Mouse (Mus musculus) urinary bladder, postnatal 14 days (tissue): ENCODE measurements around the gene Txnrd3.

ENCODE experiments used
- DNase-seq: peaks from one replicate; pipeline ENCODE4 v3.0.0; 2021; ENCODE audit warnings: low spot score

Txnrd3 gene

GRCm38 (mm10) chr6:89643798-89644270 is at the start of gene Txnrd3:
Gene Txnrd3 (plus strand): TSS chr6:89643988.
- peak; percentile 95 for DNase-seq

GRCm38 (mm10) chr6:89595018-89595776 is 48.6 kb upstream of the Txnrd3 start, which contains the start of gene Chchd6:
Gene Chchd6 (minus strand): TSS chr6:89595652.
- peak; percentile 95 for DNase-seq

- no peak for DNase-seq
These were observed 48.0 kb upstream of the Txnrd3 start for GRCm38 (mm10) chr6:89595777-89596146.

GRCm38 (mm10) chr6:89596510-89596909 is 47.3 kb upstream of the Txnrd3 start:
- DNase-seq: no peak

- no peak for DNase-seq
These were observed 37.7 kb upstream of the Txnrd3 start for GRCm38 (mm10) chr6:89606096-89606495.

- no peak for DNase-seq
These were observed 35.8 kb upstream of the Txnrd3 start for GRCm38 (mm10) chr6:89607999-89608398.

- DNase-seq: no peak
These were observed 30.3 kb upstream of the Txnrd3 start for GRCm38 (mm10) chr6:89613336-89614106.

- DNase-seq: no peak
These were observed 29.7 kb upstream of the Txnrd3 start for GRCm38 (mm10) chr6:89614107-89614471.

GRCm38 (mm10) chr6:89614596-89615372 is 29.0 kb upstream of the Txnrd3 start:
- DNase-seq: no peak

GRCm38 (mm10) chr6:89615373-89615755 is 28.4 kb upstream of the Txnrd3 start:
- DNase-seq: no peak

- DNase-seq: no peak
These were observed 21.1 kb upstream of the Txnrd3 start for GRCm38 (mm10) chr6:89622647-89623046.

GRCm38 (mm10) chr6:89628045-89628785 is 15.6 kb upstream of the Txnrd3 start:
- no peak for DNase-seq

- DNase-seq: peak; percentile 79
These were observed 11.8 kb upstream of the Txnrd3 start for GRCm38 (mm10) chr6:89631809-89632562.

GRCm38 (mm10) chr6:89633115-89633514 is 10.7 kb upstream of the Txnrd3 start:
- DNase-seq: no peak

GRCm38 (mm10) chr6:89634400-89634799 is 9.4 kb upstream of the Txnrd3 start:
- no peak for DNase-seq

- DNase-seq: no peak
These were observed 5.8 kb upstream of the Txnrd3 start for GRCm38 (mm10) chr6:89637977-89638376.

GRCm38 (mm10) chr6:89639025-89639424 is 4.8 kb upstream of the Txnrd3 start:
- DNase-seq: peak; percentile 40

GRCm38 (mm10) chr6:89644271-89645075 is 685 bp downstream of the Txnrd3 start:
- peak; percentile 94 for DNase-seq

GRCm38 (mm10) chr6:89649897-89650296 is 6.1 kb downstream of the Txnrd3 start:
- no peak for DNase-seq

- no peak for DNase-seq
These were observed 8.0 kb downstream of the Txnrd3 start for GRCm38 (mm10) chr6:89651770-89652169.
